10 mouse cellular contexts compared by ENCODE assay signal in the genomic region with DNA sequence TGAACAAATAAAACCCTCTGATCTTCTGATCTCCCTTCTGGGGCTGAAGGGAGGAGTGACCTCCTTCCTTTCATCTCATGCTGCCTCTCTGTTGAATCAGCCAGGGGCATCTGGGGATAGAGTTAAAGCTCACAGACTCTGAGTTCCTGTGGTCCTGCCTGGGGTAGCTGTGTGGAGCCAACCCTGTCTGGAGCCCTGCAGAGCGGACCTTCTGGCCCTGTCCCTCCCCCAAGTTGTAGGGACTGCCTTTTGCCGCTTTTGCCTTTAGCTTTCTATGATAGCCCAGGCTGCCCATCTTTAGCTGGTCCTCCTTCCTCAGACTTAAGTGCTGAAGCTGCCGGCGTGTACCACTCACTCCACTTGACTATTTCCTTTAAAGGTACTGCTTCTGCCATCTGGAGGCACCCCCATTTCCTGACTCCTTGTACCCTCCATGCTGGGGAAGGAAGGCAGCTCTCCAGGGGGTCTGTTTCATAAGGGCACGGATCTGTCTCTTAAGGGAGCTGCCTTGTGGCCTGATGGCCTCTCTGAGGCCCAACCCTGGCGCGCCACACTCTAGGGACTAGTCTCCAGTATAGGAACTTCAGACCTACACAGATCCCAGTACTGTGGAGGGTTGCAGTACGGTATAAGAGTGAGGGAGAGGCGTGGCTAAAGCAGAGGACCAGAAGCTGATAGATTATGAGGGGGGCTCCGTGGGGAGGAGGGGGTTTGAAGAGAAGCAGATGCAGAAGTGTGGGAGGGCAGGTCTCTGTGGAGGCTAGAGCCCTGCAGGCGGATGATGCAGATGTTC.
DNase-seq lines count a peak whose midpoint lies in the region; ATAC-seq and TF ChIP-seq lines count a peak whose summit lies in the region.
"Had no signal": no experiment of that assay in that cellular context is flagged by ENCODE, and none has a peak within 500 bp of the region (broad histone marks: within the 10 kb centered on the region; RNA-seq: fewer than 3 reads in every experiment).

No protein-coding gene starts in this region.

- H3K4me1 ChIP-seq in midbrain, embryonic 16.5 days (ENCODE audit: control insufficient read depth, insufficient read depth, low read length) = no peaks in the 10 kb centered on the region
- no peaks in the 10 kb centered on the region for H3K4me1 ChIP-seq in midbrain, embryonic 14.5 days (ENCODE audit: control insufficient read depth, insufficient read depth, low read length)
- peaks cover 16% of the 10 kb centered on the region for H3K4me1 ChIP-seq in intestine, embryonic 16.5 days (ENCODE audit: control insufficient read depth, insufficient read depth, low read length)

- no peak overlapping the region for H3K9ac ChIP-seq in midbrain, embryonic 16.5 days (ENCODE audit: low read depth, low read length)
- H3K9ac ChIP-seq in midbrain, embryonic 14.5 days (replicated peaks; ENCODE audit: low read length) = no peak overlapping the region
- no peak overlapping the region for H3K9ac ChIP-seq in intestine, embryonic 16.5 days (ENCODE audit: low read depth, low read length)
- H3K9ac ChIP-seq: liver, embryonic 15.5 days had no signal

- no peak overlapping the region for H3K4me3 ChIP-seq in gastrocnemius, adult 2 months
- H3K4me3 ChIP-seq in midbrain, embryonic 16.5 days (ENCODE audit: low read depth, low read length) = no peak overlapping the region
- no peak overlapping the region for H3K4me3 ChIP-seq in midbrain, embryonic 14.5 days (replicated peaks; ENCODE audit: low read depth, low read length)
- H3K4me3 ChIP-seq in intestine, embryonic 16.5 days (ENCODE audit: low read length) = no peak overlapping the region
- H3K4me3 ChIP-seq: liver, embryonic 15.5 days had no signal

- no peaks in the 10 kb centered on the region for H3K9me3 ChIP-seq in midbrain, embryonic 16.5 days (replicated peaks; ENCODE audit: control insufficient read depth, low read length, poor library complexity, severe bottlenecking)
- H3K9me3 ChIP-seq in midbrain, embryonic 14.5 days (ENCODE audit: control insufficient read depth, low read length) = no peaks in the 10 kb centered on the region
- no peaks in the 10 kb centered on the region for H3K9me3 ChIP-seq in intestine, embryonic 16.5 days (ENCODE audit: control insufficient read depth, low read length)
- H3K9me3 ChIP-seq: liver, embryonic 15.5 days had no signal

- DNase-seq in gastrocnemius, adult 2 months = no peak
- no peak for DNase-seq in gastrocnemius, postnatal 36 days
- no peak for DNase-seq in midbrain, embryonic 14.5 days
- peak; percentile 25 for DNase-seq in yolk sac, embryonic 10.5 days (ENCODE audit: low spot score)
- DNase-seq in testis, postnatal 10 days (ENCODE audit: low spot score) = no peak
- DNase-seq in gastrocnemius, adult 8-10 months (ENCODE audit: low spot score in 2 of 2) = no peak

- 77% methylated on average over 11 of the region's 11 CpGs for WGBS in midbrain, embryonic 16.5 days
- WGBS in midbrain, embryonic 14.5 days = 71% methylated on average over 11 of the region's 11 CpGs
- WGBS in intestine, embryonic 16.5 days = 57% methylated on average over 11 of the region's 11 CpGs

- ATAC-seq in midbrain, embryonic 16.5 days = 0 out of 2 replicates have a peak, but pooled peaks have one; percentile 14
- no peak for ATAC-seq in midbrain, embryonic 14.5 days (ENCODE audit: low FRiP score, low TSS enrichment)
- no peak; the same call in 1 of the 2 replicates for ATAC-seq in intestine, embryonic 16.5 days

- H3K4me2 ChIP-seq in midbrain, embryonic 16.5 days (ENCODE audit: low read length) = no peak overlapping the region
- no peak overlapping the region for H3K4me2 ChIP-seq in midbrain, embryonic 14.5 days (ENCODE audit: low read length)
- no peak overlapping the region for H3K4me2 ChIP-seq in intestine, embryonic 16.5 days (ENCODE audit: low read depth, low read length)
- H3K4me2 ChIP-seq: liver, embryonic 15.5 days; midbrain, embryonic 11.5 days had no signal

- H3K27me3 ChIP-seq in midbrain, embryonic 16.5 days (ENCODE audit: control insufficient read depth, insufficient read depth, low read depth, low read length) = no peaks in the 10 kb centered on the region
- no peaks in the 10 kb centered on the region for H3K27me3 ChIP-seq in midbrain, embryonic 14.5 days (ENCODE audit: control insufficient read depth, insufficient read depth, low read length)
- H3K27me3 ChIP-seq in intestine, embryonic 16.5 days (replicated peaks; ENCODE audit: control insufficient read depth, insufficient read depth, low read length) = no peaks in the 10 kb centered on the region
- H3K27me3 ChIP-seq: liver, embryonic 15.5 days had no signal

- peak overlapping the region; percentile 69 for H3K27ac ChIP-seq in gastrocnemius, adult 2 months
- H3K27ac ChIP-seq in midbrain, embryonic 16.5 days (ENCODE audit: low read length) = no peak overlapping the region
- H3K27ac ChIP-seq in midbrain, embryonic 14.5 days (replicated peaks; ENCODE audit: low read depth, low read length) = no peak overlapping the region
- peak overlapping the region; percentile 21; the same call in 1 of the 2 replicates for H3K27ac ChIP-seq in intestine, embryonic 16.5 days (ENCODE audit: low read length)
- H3K27ac ChIP-seq: liver, embryonic 15.5 days had no signal

- intact Hi-C loops in gastrocnemius, adult 2 months (cut with DNase I) = loop anchor here (1.0 to 5.0 kb wide), 2 partner anchors 74 to 146 kb away; partner anchors contain the start of gene Il17rd
- intact Hi-C loops in gastrocnemius, postnatal 36 days (cut with DNase I) = loop anchor here (5.0 kb wide), 1 partner anchor 151 kb away; no protein-coding TSS in a partner anchor

- H3K36me3 ChIP-seq in midbrain, embryonic 16.5 days (ENCODE audit: control insufficient read depth, insufficient read depth, low read length) = no peaks in the 10 kb centered on the region
- H3K36me3 ChIP-seq in midbrain, embryonic 14.5 days (ENCODE audit: control insufficient read depth, insufficient read depth, low read length) = no peaks in the 10 kb centered on the region
- H3K36me3 ChIP-seq in intestine, embryonic 16.5 days (ENCODE audit: control insufficient read depth, insufficient read depth, low read length) = no peaks in the 10 kb centered on the region
- H3K36me3 ChIP-seq: liver, embryonic 15.5 days had no signal

- TF ChIP-seq CTCF in gastrocnemius, adult 2 months (IDR thresholded peaks at IDR 0.05) = no peak

Comparison
In these comparisons a context has a peak if more than half of its experiments do, and no peak if none do; other contexts are left out.
1. H3K27ac ChIP-seq: peak in gastrocnemius, adult 2 months (single experiment) and intestine, embryonic 16.5 days (single experiment); none in midbrain, embryonic 16.5 days (single experiment) and midbrain, embryonic 14.5 days (single experiment).